Mouse (Mus musculus): ENCODE measurements around the gene Thbd.

Gene Thbd

GRCm38 (mm10) chr2:148407870-148408760, at the start of gene Thbd:
Gene Thbd (minus strand): TSS chr2:148408188.
- DNase-seq (ENCODE audit: extremely low spot score, low read depth, low spot score): no peak

GRCm38 (mm10) chr2:148455341-148455740, 47.4 kb upstream of the Thbd start:
- DNase-seq (ENCODE audit: extremely low spot score, low read depth, low spot score): no peak

DNA sequence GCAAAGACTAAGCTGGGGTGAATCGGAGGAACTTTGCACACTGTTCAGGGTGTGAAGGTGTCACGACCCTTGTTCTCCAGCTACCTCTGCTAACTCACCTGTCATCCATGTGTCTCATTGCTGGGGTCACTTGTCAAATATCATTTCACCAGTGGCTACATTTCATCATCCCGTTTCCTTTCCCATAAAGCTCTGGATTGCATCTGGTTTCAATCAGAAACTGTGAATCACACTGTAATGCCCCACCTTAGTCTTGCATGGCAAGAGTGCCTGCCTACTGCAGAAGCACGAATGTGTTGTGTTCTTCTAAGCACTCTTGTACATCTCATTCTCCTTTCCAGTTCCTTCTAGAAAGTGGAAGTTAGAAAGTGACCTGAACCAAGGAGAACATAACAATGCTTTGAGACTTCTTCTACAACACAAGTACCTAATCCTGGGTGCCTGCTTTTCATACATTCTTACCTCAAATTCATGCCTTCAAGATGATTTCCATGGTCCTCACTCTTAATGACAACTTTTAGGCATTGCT, 46.1 kb upstream of the Thbd start:
- DNase-seq (ENCODE audit: extremely low spot score, low read depth, low spot score): no peak

DNA sequence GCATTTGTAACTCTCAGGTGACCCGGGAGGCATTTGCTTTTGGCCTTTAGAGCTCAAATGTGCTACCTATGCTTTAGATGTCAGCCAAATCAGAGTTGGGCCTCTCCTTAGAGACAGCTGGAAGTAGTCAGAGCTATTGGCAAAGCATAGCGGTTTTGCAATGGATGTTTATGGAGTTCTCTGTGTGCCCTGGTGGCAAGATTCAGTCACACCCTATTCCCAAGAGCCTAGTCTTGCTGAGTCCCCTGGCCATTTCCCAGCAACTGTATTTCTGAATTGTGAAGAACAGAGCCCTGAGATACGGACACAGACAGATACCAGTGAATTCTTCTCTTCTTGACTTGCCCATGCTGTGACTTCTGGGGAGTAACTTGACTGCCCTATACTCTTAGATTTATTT, 45.1 kb upstream of the Thbd start:
- no peak for DNase-seq (ENCODE audit: extremely low spot score, low read depth, low spot score)

GRCm38 (mm10) chr2:148451498-148451897, 43.5 kb upstream of the Thbd start:
- DNase-seq (ENCODE audit: extremely low spot score, low read depth, low spot score): no peak

GRCm38 (mm10) chr2:148450616-148451015, 42.6 kb upstream of the Thbd start:
- DNase-seq (ENCODE audit: extremely low spot score, low read depth, low spot score): no peak

DNA sequence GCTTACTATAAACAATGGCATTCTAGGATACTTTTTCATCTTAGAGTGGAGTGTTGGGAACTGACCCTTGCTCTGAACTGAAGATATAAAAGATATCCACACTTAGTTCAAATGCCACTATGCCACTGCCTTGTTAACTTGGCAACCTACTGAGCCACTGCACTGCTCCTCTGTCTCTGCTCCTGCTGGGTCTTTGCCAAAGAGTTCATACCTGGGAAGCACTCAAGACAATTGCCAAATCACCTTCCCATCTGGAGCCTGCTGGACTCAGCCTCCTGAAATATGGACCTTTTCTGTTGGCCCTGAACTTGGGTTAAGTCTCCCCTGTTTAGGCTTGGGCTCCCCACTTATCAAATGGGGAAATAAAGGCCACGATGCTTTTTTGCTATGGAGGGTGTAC, 41.7 kb upstream of the Thbd start:
- DNase-seq (ENCODE audit: extremely low spot score, low read depth, low spot score): no peak

DNA sequence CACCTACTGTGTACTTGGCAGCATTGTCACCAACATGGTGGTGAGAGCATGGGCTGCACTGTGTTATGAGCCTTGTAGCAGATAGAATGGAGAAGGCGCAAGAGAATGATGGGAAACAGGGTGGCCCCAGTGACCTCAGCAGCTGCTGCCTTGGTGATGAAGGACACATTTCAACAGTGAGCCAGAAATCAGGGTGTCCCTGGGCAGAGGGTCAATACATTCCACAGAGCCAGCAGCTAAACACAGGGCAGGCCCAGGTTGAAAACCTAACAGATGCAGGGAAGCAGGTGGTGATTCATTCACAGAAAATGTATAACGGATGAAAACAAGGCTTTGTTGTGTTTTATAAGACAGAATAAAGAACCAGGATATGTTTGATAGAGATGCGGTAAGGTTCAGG, 38.5 kb upstream of the Thbd start:
- DNase-seq (ENCODE audit: extremely low spot score, low read depth, low spot score): no peak

GRCm38 (mm10) chr2:148445616-148446015, 37.6 kb upstream of the Thbd start:
- DNase-seq (ENCODE audit: extremely low spot score, low read depth, low spot score): no peak

GRCm38 (mm10) chr2:148444472-148444871, 36.5 kb upstream of the Thbd start:
- no peak for DNase-seq (ENCODE audit: extremely low spot score, low read depth, low spot score)

GRCm38 (mm10) chr2:148443249-148443958, 35.4 kb upstream of the Thbd start, which contains the start of gene Cd93:
Gene Cd93 (minus strand): TSS chr2:148443563.
- no peak for DNase-seq (ENCODE audit: extremely low spot score, low read depth, low spot score)

DNA sequence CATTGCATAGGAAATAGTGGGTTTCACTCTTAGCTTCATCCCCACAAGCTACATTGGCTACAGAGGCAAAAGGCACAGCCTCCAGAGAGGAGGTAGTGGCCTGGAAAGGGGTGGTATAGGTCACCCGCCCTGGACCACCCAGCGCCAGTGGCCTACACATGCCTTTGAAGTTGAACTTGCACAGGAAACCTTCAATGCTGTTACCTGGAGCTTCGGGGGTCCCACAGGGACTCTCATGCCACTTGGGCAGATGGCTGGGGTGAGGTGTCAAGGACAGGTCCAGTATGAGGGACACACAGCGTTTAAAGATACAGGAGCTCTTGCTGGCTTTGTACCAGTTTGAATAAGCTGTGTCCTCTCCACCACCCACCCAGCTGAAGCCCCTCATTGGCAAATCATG, 34.7 kb upstream of the Thbd start:
- DNase-seq (ENCODE audit: extremely low spot score, low read depth, low spot score): no peak

DNA sequence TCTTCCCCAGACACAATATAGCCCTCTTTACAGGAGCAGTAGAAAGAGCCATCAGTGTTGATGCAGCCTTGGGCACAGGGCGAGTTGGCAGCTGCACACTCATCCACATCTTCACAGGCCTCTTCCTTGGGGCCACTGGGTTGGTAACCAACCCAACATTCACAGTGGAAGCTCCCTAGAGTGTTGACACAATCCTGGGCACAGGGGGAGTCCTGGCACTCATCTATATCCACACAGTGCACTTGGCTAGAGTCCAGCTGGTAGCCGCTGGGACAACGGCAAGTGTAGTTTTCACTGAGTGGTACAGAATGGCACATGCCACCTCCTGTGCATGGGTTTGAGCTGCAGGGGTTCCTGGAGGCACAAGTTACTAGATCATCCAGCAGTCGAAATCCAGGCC, 34.2 kb upstream of the Thbd start:
- no peak for DNase-seq (ENCODE audit: extremely low spot score, low read depth, low spot score)

DNA sequence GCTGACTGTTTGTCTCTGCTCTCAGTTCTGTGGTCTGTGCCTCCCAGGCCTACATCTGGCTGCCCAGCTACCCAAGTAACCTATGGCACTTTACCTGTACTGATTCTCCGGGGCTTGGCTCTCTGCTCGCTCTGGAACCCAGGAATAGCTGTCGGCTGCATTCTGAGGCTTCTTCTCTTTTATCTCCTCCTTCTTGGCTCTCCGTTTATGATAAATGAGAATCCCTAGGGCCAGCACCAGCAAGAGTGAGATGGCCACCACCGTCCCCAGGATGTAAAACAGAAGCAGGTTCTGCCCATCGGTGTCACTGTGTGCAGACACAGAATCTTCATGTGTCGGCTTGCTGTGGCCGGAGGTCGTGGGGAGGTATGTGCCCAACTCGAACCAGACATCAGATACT, 33.4 kb upstream of the Thbd start:
- DNase-seq (ENCODE audit: extremely low spot score, low read depth, low spot score): no peak

- DNase-seq (ENCODE audit: extremely low spot score, low read depth, low spot score): no peak
These were observed 31.8 kb upstream of the Thbd start for GRCm38 (mm10) chr2:148439691-148440276.

DNA sequence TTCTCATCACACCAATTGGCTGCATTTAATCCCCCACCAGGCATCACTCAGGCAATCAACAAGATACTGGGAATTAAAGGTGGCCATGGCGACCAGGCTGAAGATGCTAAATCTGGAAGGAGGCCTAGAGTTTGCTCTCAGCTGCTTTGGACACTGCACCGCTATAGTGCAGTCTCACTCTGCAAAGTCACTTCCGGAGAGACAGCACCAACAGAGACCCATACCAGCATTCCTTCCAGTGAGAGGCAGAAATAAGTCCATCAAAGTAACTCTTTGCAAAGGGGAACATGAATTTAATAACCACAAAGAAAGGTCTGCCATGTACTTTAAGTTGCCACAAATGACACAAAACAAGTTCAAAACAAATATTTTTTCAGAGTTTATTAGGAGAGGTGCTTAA, 28.3 kb upstream of the Thbd start:
- DNase-seq (ENCODE audit: extremely low spot score, low read depth, low spot score): no peak

DNA sequence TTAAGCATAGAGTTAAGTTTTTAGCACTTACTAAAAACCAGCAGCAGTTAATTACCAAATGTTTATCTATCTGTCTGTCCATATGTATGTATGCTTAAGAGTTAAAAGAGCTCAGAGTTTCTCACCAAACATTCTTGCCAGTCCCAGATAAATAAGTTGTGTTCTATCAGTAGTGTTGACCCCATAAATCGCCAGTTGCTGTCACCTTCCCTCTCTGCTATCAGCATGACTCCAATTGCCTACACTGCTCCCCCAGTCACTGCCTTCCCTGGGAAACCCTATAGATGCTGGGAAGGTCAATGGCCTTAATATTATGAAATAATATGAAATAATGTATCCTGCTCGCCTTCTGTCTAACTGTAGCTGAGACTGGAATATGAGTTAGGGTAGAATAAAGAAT, 24.4 kb upstream of the Thbd start:
- DNase-seq (ENCODE audit: extremely low spot score, low read depth, low spot score): no peak

DNA sequence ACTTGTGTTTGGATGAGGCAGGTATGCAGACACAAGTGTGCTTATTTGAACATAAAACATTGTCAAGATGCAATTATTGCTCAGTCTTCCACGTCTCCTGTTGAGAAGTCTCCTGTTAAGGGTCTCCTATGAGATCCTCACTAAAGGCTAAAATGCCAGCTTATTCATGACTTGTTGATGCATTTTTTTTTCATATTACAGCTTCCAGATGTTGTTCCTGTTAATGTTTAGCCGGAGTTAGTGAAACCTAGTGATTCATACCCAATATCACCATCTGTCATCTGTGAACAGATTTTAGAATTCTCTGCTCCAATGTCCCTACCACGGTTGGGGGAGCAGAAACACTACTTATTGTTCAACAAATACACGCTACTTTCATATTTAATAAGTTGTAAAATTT, 23.0 kb upstream of the Thbd start:
- no peak for DNase-seq (ENCODE audit: extremely low spot score, low read depth, low spot score)

DNA sequence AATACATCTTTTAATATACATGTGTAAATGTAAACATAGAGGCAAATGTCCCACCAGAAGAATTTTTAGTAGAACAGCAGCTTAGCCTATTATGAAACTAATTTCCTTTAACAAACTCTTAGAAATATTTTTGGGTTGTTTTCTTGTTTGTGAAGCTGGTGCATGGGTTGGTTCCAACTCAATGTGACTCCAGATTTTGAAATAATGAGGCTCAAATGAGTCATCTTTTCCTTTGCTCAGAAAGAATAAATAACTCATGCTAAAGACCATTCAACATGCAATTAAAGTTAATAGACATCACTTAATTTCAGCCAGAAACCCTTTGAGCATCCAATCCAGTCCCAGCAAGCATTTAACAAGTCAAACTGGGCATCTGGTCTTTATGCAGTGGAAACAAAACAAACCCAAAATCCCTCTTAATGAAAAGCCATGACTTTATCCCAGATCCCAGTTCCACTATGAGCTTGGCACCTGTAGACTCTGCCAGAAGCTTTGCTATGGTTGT, 21.1 kb upstream of the Thbd start:
- DNase-seq (ENCODE audit: extremely low spot score, low read depth, low spot score): no peak

DNA sequence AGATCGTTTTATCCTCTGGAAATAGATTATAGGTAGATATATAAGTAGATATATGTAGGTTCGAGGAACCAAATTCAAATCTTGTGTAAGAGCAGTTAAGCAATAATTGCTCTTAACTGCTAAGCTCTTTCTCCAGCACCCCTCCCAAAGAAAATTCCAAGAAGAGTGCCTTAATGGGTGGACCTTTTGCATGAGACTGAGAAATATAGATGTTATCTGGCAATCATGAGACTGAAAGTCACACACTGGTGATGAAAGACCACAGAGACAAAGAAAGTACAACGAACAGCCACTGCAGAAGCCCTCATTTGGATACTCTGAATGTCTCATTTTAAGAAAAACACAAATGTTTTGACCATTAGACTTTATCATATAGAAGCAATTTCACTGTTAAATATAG, 20.5 kb upstream of the Thbd start:
- no peak for DNase-seq (ENCODE audit: extremely low spot score, low read depth, low spot score)

DNA sequence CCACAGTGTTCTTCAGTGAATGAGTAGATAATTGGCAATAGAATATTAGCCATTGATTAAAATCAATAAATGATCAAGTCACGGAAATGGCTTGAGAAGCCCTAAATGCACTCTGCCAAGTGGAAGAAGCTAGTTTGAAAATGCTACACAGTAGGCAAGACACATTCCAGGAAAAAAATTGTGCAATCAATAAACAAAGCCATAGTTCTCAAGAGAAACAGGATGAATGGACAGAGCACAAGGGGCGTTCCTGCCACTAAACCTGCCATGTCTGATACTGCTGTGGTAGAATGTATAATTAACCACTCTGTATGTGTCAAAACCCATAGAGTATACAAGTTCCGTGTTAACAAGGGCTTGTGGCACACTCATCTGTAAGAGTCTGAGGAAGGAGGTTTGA, 19.6 kb upstream of the Thbd start:
- DNase-seq (ENCODE audit: extremely low spot score, low read depth, low spot score): no peak
